Mouse (Mus musculus): ENCODE measurements around the gene Olfr478.
"Not testable (repeated sequence)": the region's sequence is repeated elsewhere in the genome, so short reads cannot be mapped to it uniquely, and the experiment has no call there.

The Olfr478 gene

DNA sequence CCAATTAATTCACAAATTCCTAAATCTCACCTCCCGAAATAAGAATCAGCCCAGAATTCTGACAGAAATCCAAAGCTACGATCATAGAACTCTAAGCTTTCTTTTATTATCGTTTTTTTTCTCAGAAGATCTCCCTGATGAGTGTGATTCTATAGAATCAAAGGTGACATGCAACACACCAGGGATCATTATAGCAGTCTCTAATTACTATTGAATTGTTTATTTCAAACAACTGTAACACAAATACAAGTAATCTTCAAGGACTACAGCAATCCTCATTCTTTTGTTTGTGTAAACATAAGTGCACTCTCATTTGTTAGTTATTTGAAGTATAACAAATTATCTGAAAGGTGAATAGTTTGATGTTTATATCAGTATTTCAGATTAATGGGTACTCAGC, at the start of gene Olfr478:
Gene Olfr478 (minus strand): TSS at position 101 of the 400 bp plus-strand sequence.
- DNase-seq (ENCODE audit: low read depth, low spot score), result no peak

DNA sequence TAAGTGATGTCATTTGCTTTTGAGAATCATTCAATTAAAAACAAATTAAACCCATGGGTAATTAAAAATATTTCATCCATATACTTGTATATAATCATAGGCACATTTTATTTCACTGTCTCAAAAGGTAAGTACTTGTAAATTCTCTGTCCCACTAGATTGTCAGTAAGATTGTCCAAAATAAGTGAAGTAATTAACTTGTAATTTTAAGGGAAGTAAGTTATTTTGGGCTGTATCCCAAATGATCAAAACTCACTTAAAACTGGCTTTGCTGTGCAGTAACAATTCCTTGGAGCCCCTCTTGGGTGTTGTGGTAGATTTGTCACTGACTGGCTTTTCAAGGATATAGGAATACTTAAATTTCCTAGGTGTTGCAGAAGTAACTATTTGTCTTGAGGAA, 45.8 kb upstream of the Olfr478 start, which contains the start of gene Olfr481:
Gene Olfr481 (plus strand): TSS at position 301 of the 400 bp plus-strand sequence.
- no peak for DNase-seq (ENCODE audit: low read depth, low spot score)

- no peak for DNase-seq (ENCODE audit: low read depth, low spot score)
Measured at GRCm38 (mm10) chr7:108067246-108067645, 33.5 kb upstream of the Olfr478 start, which contains the start of gene Olfr480. Gene Olfr480 (minus strand): TSS chr7:108067346.

DNA sequence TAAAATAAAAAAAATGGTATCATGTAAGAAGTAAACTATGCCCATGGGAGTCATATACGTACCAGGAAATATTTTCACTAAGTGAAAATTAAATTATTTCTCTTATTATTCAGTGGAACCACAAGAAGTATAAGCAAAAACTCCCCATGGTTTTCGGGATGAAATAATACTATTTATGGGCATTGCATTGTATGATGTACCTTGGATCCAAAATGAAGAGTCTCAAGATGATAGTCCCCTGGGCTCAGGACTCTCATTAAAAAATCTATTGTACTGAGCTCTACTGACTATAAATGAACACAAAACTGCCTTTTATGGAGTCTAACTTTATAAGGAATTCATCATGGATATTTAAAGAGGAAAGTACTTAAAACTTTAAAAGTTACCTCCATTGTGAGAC, 16.6 kb upstream of the Olfr478 start, which contains the start of gene Olfr479:
Gene Olfr479 (plus strand): TSS at position 301 of the 400 bp plus-strand sequence.
- no peak for DNase-seq (ENCODE audit: low read depth, low spot score)

DNA sequence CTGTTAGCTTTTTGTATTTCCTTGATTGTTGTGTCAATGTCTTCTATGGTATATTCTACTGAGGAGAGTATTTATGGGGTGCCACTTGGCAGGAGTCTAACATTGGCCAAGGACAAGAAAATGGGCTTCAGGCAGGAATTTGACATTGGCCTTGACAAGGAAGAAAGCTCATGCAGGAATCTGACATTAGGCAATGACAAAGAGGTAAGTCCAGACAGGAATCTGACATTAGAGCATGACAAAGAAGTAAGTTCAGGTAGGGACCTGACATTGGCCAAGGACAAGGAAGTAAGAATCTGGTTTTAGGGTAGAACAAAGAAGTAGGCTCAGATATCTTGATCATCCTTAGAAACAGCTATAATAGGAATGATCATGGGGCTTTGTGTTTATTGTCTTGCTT, 19.5 kb downstream of the Olfr478 start:
- not testable (repeated sequence) for DNase-seq (ENCODE audit: low read depth, low spot score)

- DNase-seq (ENCODE audit: low read depth, low spot score), result no peak
Measured at GRCm38 (mm10) chr7:107986393-107986792, 47.4 kb downstream of the Olfr478 start, which contains the start of gene Olfr477. Gene Olfr477 (plus strand): TSS chr7:107986693.

All from WW6 (cell line).